Mouse (Mus musculus): ENCODE data around the gene 4930519P11Rik.

Gene 4930519P11Rik

DNA sequence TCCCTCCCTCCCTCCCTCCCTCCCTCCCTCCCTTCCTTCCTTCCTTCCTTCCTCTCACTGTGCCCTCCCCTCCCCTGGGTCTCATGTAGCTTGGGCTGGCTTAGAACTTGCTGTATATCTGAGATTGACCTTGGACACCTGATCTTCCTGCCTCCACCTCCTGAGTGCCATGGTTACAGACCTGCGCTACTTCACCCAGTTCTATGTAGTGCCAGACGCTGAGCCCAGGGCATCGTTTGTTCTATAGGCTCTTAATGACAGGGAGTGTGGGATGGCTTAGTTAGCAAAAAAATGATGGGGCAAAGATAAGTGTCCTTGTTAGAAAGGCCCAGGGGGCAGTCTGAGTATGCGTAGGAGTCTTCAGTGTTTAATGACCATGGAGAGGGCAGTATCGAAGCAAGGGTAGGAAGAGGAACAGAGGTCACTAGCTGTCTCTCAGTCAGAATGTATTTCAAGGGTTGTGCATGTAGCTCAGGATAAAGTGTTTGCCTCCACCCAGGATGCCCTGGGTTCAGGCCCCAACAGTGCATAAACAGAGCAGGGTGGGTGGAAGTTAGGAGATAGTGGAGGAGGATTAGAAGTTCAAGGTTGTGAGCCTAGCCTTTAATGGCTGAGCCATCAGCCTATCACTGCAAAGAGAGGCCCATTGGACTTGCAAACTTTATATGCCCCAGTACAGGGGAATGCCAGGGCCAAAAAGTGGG, 20.0 kb upstream of the 4930519P11Rik start:
- in situ Hi-C loops (cut with MboI, MseI) = loop anchor here in 1 of 2 experiments (10.0 kb wide), 1 partner anchor 1402 kb away; no protein-coding TSS in a partner anchor

DNA sequence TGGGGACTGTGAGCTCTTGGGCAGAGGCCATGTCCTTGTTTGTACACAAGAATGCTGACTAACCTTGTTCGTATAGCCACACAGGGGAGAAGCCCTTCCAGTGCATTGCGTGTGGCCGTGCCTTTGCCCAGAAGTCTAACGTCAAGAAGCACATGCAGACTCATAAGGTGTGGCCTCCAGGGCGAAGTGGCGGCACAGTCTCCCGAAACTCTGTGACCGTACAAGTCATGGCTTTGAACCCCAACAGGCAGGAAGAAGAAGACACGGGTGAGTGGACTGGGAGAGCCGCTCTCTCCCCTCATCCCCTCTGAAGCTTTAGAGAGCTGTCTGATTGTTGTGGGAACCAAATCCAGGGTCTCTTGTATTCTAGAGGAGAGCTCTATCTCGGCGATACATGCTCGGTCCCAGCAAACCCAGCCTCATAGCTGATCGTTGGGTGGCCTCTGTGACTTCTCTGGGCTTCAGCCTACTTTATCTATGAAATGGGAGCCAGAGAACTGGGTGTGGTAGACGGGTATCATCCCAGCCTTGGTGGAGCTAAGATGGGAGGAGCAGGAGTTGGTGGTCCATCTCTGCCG, 19.1 kb upstream of the 4930519P11Rik start:
- in situ Hi-C loops (cut with MboI, MseI) = loop anchor here in 1 of 2 experiments (10.0 kb wide), 1 partner anchor 1403 kb away; no protein-coding TSS in a partner anchor

DNA sequence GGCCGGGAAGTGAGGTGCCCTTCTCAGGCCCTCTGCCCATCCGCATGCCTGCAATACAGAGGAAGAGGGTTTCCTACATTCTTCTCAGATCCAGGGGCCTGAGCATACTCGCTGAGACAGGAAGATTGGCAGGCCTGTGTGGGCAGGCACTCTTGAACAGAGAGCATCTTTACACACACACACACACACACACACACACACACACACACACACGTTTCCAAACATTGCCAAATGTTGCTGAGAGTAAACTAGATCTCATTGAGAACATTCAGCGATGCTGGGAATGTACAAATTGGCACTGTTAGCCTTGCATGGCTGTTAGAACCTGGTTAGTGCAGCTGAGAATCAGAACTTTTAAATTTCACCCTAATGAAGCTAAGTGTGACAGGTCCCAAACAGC, 17.3 kb upstream of the 4930519P11Rik start:
- in situ Hi-C loops (cut with MboI, MseI) = loop anchor here in 1 of 2 experiments (10.0 kb wide), 1 partner anchor 1404 kb away; no protein-coding TSS in a partner anchor

DNA sequence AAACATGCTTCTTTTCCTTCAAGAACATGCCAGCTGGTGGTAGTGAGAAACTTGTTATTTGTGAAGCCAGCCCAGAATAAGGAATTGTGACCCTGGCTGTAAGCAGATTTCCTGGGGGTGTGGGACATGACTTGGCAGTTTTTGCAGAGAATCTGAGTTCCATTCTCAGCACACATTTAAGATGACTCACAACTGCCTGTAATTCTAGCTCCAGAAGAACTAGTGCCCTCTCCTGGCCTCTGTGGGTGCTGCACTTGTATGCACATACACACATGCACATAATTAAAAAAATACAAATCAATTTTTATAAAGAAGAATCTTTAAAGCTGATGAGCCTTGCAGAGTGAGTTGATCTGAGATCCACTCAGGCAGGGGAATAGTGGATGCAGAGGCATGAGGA, 10.9 kb upstream of the 4930519P11Rik start:
- in situ Hi-C loops (cut with MboI, MseI) = no loop called here

DNA sequence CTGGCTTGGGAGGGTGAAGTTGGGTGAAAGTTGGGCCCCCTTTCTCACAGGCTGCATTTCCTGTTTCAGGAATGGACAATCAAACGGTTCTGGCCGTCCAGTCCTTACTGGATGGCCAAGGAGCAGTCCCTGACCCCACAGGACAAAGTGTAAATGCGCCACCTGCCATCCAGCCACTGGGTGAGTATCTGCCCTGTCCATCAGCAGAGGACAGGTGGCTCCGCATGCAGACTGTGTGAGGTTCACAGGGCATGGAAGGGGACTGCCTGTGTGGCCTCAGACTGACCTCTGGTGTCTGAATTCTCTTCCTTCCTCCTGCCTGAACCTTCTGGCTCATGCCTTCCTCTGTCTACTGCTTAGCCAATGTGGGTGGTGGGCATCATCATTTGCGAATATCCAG, 8.4 kb upstream of the 4930519P11Rik start:
- in situ Hi-C loops (cut with MboI, MseI) = no loop called here

DNA sequence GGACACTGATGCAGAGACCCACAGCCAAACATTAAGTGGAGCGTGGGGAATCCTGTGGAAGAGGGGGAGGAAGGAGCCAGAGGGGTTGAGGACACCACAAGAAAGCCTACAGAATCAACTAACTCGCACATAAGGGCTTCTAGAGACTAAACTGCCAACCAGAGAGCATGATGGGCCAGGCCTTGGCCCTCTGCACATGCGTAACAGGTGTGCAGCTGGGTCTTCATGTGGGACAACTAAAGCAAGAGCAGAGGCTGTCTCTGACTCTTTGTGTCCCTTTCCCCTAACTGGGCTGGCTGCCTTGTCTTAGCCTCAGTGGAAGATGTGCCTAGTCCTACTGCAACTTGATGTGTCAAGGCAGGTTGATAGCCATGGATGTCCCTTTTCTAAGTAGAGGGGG, 3.8 kb upstream of the 4930519P11Rik start:
- in situ Hi-C loops (cut with MboI, MseI) = no loop called here

DNA sequence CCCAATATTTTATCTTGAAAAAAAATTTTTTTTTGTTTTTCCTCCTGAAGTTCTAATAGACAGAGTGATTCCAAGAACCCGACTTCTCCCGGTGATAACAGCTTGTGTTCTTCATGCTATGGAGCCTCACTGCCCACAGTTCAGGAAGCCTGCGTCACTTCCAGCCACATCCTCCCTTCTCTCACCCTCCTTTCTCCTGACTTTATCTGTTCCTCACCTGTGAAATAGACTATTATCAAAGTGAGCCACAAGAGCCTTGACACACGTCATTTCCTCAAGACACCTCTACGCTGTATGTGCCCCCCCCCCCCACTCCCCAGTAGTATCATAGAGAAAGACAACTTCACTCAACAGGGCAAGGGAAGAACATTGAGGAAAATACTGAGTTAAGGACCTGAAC, 2.4 kb upstream of the 4930519P11Rik start:
- in situ Hi-C loops (cut with MboI, MseI) = no loop called here

DNA sequence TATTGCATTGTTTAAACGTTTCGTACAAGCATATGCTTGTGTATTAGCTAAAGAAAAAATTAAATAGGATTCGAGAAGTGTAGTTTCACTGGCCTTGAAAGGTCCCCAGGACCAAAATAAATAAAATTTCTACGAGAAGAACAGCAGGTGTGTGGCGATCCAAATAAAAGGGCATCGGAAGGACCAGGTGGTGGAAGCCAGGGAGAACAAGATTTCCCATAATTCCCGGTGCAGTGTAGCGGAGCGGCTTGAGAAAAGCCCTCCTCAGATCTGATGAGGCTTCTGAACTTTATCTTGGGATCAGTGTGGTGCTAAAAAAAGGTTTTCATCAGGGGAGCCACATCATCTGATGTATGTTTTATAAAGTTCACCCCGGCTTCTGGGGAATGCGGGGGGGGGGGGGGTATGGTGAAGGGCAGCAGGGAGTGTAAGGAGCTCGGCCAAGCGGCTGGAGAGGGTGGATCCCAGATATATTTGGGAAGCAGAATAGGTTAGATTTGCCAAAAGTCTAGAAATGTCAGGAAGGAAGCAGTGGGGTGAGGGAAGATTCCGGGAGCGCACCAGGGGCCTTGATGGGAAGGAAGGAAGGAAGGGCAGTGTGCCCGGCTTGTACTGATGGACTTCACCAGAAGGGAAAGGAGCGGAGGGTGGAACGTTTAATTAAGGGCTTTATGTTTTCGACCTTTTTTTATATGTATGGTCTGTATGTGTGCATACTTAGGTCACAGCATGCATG, 1.8 kb upstream of the 4930519P11Rik start:
- in situ Hi-C loops (cut with MboI, MseI) = no loop called here

DNA sequence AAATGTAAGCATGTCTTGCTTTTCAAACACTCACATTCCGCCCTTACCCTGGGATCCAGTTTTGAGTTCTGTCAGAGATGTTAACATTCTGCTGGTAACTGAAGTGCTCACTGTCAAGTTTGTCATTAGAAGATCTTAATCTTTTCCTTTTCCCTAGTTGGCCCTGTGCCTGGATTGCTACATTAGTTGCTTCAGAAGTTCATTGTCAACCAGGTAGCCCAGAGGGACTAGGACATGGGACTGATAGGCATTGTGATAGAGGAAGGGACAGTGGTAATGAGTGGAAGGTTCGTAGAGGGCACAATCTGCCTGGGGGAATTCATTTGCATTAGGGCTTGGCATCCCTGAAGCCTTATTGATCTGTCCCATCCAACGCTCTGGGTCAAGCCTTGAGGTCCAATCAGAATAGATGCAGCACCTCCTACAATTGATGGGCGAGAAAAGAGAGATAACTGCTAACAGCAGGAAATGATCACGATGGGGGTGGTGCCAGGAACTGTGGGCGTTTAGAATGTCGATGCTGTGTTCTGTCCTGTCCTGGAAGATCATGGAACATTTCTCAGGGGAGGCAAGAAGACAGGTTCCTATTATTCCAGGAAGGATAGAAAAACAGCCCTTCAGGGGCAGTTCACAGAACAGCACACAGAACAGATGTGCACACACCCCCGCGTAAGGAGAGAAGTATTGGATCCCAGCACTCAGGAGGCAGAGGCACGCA, 4.0 kb downstream of the 4930519P11Rik start:
- in situ Hi-C loops (cut with MboI, MseI) = no loop called here

DNA sequence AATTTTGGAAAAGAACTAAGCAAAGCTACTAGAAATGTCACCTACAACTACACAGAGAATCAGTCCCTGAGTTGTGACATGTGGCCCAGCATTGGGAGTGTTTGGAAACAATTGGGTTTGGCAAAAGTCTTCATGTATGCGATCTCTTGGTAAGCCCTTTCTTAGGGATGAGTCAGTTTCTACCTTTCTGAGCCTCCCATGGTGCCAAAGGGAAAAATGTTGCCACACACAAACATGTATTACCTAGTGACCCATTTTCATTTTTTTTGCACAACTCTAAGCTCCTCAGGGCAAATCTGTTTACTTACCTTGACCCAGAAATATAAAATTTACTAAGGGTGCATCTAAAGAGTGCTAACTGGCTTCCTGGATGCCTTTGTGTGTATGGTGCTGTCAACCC, 6.3 kb downstream of the 4930519P11Rik start:
- in situ Hi-C loops (cut with MboI, MseI) = no loop called here

DNA sequence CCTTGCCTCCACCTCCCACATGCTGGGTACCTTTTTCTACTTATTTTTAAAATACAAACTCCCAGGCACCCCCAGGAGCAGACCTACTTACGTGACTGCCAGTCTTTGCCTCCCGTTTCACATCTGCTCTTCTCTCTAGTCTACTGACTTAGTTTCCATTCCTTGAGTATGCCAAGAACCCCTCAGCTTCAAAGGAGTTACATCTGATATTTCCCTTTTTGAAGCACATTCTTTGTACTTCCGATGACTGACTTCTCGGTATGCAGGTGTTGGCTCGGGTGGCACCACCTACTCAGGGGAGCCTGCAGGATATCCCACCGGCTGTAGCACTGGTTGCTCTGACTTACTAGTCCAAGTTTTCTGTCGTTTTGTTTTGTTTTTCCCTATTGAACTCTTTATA, 9.1 kb downstream of the 4930519P11Rik start:
- in situ Hi-C loops (cut with MboI, MseI) = no loop called here

DNA sequence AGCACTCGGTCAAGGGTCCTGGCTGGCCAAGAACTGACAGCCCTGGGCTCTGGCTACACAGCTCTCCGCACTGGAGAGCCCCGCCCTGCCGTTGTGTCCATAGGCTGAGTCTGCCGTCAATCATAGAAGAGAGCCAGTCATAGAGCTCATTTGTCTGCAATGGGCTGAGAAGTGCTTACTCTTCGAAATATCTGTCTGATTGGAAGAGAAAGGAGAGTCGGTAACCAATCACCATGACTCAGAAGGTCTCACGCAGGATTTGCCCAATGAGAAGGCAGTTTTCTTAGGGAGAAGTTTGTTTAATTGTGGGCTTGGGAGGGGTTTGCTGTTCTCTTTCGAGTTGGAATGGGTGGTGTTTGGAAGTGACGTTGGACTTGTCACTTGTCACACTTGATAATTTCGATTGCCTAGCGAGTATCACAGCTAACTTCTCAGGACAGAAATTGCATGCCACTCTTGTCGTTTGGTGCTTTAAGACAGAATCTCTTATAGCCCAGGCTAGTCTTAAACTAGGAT, 9.5 kb downstream of the 4930519P11Rik start, which contains the start of gene Pxmp4:
Gene Pxmp4 (minus strand): TSS at position 71 of the 516 bp plus-strand sequence.
- in situ Hi-C loops (cut with MboI, MseI) = no loop called here

DNA sequence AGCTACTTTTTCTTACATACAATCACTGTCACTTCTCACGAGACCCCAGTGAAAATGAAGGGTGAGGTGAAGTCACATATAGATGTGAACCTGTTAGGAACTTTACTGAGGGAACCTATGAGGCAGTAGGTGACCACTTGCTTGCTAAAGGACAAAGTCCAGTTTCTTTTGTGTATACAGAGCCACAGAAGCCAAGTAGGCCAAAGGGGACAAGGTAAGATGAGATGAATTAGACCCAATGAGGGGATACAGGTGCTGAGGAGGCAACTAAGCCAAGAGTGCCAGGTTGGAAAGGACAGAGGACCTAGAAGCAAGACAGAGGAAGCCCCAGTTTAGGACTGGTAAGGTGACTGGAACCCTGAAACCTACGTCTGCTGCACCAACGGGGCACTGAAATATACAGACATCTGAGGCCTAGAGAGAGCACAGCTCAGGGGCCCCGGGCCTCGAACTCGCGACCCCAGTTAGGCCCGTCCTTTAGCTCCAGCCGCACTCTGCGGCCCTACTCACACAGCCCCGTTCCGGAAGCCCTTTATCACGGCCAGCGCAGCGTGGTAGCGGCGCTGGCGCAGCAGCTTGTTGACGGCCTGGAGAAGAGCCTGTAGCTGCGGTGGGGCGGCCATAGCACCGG, 10.1 kb downstream of the 4930519P11Rik start:
- in situ Hi-C loops (cut with MboI, MseI) = no loop called here

DNA sequence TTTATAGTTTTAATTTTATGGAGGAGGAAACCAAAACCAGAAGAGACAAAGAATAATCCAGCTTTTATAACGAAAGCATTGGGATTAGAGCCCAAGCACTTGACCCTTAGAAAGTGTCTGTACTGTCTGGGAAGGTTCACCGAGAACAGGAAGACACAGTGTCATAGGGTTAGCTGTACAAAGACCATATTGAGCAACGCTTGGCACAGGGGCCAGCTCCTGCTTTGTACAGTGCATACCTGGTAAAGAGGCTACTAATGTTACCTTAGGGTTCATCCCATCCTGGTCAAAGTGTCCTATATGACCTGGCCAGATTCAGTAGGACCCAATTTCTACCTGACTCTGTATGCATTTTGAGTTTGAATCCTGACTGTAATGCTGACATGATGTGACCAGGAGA, 11.9 kb downstream of the 4930519P11Rik start:
- in situ Hi-C loops (cut with MboI, MseI) = no loop called here

DNA sequence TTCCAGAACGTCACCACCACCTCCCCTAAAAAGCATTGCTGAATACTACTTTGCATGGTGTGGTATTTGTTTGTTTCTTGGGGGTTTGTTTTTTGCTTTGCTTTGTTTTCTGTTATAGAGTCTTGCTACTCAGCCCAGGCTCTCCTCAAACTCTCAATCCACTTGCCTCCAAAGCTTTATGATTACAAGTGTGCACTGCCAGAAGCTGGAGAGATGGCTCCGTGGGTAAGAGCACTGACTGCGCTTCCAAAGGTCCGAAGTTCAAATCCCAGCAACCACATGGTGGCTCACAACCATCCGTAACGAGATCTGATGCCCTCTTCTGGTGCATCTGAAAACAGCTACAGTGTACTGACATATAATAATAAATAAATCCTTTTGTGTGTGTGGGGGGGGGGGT, 12.7 kb downstream of the 4930519P11Rik start:
- in situ Hi-C loops (cut with MboI, MseI) = no loop called here

DNA sequence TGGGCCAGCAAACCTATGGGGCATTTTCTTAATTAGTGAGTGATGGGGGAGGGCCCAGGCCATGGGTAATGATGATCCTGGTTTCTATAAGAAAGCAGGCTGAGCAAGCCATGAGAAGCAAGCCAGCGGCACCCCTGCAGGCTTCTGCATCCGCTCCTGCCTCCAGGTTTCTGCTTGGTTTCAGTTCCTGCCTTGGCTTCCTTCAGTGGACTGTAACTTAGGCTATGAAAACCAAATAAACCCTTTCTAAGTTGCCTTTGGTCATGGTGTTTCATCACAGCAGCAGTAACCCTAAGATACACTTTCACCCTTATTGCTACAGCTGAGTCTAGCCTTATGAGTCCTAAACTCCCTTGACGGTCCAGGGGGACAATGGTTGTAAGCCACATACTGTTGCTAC, 15.8 kb downstream of the 4930519P11Rik start:
- in situ Hi-C loops (cut with MboI, MseI) = no loop called here

DNA sequence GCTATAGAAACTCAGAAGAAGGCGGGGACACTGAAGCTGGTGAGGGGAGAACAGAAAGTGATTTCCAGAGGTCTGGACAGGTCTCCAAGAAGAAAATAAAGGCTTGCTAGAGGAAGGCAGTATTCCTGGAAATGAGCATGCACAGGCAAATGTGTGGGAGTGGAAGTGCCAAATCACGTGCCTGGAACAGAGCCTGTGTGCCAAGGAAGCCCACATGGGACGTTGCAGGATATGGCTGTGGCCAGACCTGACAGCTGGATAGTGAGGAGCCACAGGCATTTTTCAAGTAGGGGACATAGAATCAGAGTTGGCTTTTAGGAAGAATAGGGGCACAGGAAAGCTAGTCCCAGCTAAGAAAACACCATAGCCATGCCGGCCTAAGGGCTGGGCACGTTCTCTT, 17.5 kb downstream of the 4930519P11Rik start:
- in situ Hi-C loops (cut with MboI, MseI) = no loop called here

DNA sequence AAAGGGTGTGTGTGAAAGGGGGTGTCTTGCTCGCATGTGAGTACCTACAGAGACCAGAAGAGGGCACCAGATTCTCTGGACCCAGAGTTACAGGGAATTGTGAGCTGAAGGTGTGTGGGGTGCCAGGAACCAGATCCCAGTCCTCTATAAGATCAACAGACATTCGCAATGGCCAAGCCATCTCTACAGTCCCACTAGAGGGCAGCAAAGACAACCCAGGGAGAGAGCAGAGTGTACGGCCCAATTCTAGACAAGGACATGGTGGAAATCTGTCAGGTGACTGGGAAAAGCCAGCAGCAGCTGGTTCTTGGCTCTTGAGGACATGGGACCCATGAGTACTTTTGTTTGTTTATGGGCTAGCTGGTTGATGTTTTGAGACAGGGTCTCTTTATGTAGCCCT, 20.2 kb downstream of the 4930519P11Rik start:
- in situ Hi-C loops (cut with MboI, MseI) = no loop called here

DNA sequence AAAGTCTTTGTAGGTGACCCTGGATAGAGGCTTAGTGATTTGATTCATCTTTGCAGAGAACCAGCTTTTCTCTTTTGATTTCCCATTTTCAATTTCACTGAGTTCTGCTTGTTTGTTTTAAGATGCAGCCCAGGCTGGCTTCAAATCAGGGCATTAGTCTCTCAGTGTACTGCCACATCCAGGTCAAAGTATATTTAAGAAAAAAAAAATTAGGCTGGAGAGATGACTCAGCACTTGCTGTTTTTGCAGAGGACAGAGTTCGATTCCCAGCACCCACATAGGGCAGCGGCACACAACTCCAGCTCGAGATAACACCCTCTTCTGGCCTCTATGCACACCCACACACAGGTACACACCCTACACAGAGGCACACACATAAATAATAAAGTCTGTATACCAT, 22.0 kb downstream of the 4930519P11Rik start:
- in situ Hi-C loops (cut with MboI, MseI) = no loop called here

DNA sequence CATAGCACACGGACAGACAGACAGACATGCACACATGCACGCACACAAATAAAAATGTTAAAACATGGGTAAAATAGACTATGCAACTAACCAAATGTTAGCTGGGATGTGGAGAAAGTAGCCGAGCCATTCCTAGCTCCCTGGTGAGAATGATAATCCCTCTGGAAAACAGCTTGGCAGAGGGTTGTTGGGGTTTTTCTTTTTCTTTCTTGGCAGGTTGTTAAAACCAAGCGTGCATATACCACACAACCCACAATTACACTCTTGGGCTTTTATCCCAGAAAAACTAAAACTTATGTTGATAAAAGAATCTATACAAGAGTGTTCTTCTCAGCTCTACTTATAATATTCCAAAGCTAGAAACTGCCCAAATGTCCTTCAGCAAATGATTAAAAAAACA, 24.2 kb downstream of the 4930519P11Rik start:
- in situ Hi-C loops (cut with MboI, MseI) = no loop called here

DNA sequence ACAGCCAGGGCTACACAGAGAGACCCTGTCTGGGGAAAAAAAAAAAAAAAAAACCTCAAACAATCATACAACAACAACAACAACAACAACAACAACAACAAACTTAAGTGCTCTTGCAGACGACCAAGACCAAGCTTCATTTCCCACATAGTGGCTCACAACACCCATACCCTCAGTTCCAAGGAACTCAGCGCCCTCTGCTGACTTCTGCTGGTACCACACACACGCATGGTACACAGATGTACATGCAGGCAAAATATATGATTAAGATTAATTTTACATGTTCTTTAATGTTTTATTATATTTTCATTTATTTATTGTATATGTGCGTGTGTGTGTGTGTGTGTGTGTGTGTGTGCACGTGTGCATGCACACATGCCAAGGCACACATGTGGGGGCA, 26.8 kb downstream of the 4930519P11Rik start:
- in situ Hi-C loops (cut with MboI, MseI) = no loop called here

Data from T-helper 17 cell (primary cell).